Mouse (Mus musculus): ENCODE data around the gene Igfals.

- TF ChIP-seq GATA1 (IDR thresholded peaks at IDR 0.05; ENCODE audit: borderline replicate concordance, low read length), result no peak
- TF ChIP-seq FLI1 (IDR thresholded peaks at IDR 0.05; ENCODE audit: low read length), result no peak
These were observed 15.6 kb upstream of the Igfals start, which contains the start of gene Fahd1 for GRCm38 (mm10) chr17:24850065-24850772.
